Mouse (Mus musculus) ovary, adult 18-20 months (tissue): Measurements from ENCODE around the gene Hvcn1.
"Not testable (repeated sequence)": the region's sequence is repeated elsewhere in the genome, so short reads cannot be mapped to it uniquely, and the experiment has no call there.

ENCODE experiments used
- DNase-seq: peaks from one replicate; pipeline ENCODE4 v3.0.0; 2022; ENCODE audit warnings: low spot score, mixed read lengths

The Hvcn1 gene

DNA sequence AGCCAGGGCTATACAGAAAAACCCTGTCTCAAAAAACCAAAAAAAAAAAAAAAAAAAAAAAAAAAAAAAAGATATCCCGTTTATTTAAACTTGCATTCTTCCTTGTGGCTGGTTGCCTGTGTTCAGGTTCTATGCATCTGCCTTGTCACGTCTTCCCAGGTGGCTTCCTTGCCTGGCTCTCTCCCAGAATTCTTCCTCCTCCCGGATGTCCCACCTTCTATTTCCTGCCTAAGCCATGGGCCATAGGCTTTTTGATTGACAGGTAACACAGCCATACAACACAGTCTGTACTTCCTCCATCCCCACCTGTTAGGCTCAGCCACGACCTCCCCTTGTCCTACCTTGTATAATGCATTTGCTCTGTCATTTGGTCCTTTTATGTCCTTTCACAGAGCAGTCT is at the start of gene Hvcn1:
Hvcn1 (plus strand) TSS at position 330 of the 400 bp plus-strand sequence.
- no peak for DNase-seq

DNA sequence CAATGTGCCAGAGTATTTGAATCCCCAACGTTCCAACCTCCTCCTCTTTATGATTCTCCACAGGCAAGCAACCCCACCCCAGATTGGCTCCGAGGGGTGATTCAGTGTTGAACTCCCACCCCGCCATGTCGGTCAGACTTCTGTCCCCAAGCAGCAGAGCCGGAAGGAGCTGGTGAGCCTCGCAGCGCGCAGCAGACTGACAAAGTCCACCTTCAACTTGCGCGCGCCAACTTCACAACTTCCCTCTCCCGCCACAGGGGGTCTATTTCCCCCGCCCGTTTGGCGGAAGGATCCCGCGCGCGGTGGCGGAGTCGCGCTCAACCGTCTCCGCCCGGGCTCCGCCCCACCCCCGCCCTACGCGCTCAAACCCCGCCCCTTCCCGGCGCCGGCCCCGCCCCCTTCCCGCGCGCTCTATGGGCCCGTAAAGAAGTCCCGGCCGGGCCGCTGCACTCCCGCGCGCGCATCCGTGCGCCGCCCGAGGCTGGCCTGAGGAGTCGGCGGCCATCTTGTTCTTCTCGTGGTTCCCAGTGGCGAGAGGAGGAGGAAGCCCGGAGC is 48.7 kb upstream of the Hvcn1 start, which contains the start of gene Ppp1cc:
Ppp1cc (plus strand) TSS at position 452 of the 555 bp plus-strand sequence.
- peak; percentile 86 for DNase-seq

DNA sequence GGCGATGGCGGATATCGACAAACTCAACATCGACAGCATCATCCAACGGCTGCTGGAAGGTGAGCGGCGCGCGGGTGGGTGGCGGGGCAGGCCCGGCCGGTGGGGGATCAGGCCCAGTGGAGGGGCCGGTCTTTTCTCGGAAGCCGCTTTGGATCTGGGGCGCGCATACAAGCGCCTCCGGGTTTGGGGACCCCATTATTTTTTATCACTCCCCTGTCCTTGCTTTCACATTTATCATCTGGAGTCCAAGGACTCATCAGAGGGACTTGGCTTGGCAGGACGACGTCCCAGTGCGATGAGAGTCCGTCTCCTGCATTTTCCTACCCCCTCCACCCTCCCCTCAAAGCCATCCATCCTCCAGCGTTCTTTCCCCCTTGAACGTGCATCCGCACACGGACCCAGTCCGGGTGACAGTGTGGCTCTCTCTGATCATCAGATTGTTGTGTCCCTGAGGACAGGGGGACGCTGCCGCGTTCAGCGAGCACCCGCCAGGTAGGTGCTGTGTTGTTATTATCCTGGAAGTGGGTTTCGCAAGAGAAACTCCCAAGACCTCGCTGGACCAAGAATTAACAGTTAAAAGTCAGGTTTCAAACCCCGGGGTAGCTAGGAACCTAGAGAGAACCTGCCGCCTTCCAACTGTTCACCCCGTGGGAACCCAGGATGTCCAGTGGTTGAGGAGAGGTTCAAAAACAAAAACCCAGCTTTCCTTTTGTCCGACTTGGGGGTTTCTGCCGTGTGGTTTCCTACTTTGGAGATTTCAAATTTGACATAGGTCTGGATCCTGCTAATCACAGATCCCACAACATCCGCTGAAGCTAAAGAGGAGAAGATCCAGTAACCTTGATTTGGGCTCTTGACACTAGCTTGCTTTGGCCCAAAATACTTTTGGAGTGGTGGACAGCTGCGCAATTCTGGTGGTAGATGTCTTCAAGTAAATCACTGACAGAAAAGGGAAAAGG is 47.8 kb upstream of the Hvcn1 start:
- DNase-seq: no peak

DNA sequence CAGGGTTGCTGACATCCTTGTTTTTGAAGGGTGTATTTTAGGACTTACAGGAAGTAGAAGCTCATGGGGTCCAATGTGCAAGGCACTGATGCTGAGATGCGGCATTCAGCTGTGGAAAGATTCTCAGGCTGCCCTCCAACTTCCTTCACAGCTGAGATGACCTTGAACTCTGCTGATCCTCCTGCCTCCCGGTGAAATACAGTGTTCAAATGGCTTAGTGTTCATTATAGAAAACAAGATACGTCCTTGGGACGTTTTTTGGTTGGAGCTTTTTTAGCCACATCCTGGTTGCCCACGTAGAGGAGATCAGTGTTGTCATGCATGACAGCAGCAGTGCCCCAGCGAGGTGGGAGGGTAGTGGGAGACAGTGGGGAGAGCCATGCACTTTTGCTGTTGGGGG is 43.4 kb upstream of the Hvcn1 start:
- no peak for DNase-seq

GRCm38 (mm10) chr5:122164011-122164410 is 42.6 kb upstream of the Hvcn1 start:
- no peak for DNase-seq

DNA sequence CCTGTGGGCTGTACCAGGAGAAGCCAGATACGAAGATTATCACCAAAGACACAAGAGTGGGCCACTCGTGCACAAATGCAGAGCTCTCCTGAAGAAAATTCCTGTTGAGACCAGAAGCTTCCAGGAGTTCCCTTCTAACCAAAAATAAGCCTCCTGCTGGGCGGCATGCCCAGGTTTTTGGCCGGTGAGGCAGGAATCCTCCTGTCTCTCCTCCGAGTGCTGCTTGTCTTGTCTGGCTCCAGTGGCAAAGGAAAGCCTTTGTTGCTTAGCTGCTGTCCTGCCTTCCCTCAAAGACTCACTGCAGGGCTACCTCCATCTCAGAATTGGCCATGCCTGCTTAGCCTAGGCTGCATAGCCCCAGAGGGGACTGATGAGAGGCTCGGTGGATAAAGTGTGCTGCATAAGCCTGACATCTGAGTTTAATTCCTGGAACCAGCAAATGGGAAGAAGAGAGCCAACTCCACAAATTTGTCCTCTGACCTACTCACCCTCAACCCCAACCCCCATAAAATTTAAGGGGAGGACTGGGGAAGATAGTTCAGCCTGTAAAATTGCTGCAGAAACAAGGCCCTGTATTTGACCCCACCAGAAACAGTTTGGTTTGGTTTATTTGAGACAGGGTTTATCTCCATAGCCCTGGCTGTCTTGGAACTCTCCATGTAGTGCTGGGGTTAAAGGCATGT is 41.2 kb upstream of the Hvcn1 start:
- DNase-seq: no peak

DNA sequence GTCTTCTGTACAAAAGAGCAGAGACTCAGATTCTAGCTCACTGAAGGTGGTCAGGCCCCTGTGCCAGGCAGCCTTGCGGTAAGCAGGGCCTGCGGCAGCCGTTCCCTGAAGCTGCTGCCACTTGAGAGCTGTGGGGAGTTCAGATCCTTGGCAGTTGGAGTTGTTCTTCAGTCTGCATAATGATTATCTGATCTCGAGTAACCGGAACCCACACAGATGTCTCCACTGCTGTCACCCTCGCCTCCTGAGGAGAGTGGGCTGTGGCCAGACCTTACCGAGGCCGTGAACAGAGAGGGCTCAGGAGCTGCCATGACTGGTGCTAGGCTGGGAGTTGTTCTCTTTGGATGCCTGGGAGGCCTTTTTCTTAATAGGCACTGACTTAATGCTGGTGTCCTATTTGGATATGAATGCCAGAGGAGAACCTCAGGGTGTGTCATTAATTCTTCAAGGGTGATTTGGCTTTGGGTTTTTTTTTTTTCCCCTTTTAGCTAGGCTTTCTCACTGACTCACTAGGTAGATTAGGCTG is 39.9 kb upstream of the Hvcn1 start:
- DNase-seq: no peak

- DNase-seq: no peak
These were observed 38.1 kb upstream of the Hvcn1 start for GRCm38 (mm10) chr5:122168344-122169069.

GRCm38 (mm10) chr5:122171058-122171457 is 35.5 kb upstream of the Hvcn1 start:
- no peak for DNase-seq

DNA sequence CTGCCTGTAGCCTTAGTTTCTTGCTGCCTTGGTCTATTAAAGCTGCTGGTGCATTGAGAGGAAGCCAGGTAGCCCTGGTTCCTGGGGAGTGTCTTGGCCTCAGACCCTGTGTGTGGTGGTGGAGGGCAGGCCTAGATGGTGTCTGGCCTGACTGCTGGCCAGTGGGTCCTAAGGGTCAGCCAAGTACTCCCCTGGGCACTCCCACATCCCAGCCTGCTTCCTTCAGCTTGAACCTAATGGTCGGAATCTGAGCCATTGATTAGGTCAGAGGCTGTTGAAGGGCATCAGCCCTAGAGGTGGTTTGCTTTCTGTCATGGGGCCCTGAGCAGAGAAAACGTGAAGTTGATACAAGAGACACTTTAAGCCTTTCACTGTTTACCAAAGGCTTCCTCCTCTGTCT is 31.2 kb upstream of the Hvcn1 start:
- no peak for DNase-seq

GRCm38 (mm10) chr5:122175961-122176360 is 30.6 kb upstream of the Hvcn1 start:
- DNase-seq: no peak

DNA sequence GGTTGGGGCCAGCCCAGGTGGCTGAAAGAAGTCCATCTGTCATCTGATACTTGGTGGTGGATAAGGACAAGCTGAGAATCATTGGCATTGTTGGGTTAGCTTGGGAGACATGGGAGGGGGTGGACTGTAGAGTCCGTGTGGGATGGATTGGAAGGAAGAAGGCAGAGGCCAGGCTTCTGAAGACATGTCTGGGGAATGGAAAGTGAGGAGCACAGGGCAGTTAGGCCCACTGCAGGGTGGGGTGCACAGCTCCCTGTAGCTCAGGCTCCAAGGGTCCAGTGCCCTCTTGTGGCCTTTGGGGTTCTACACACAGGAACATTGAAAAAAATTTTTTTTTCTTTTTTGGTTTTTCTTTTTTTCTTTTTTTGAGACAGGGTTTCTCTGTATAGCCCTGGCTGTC is 30.2 kb upstream of the Hvcn1 start:
- DNase-seq: no peak

DNA sequence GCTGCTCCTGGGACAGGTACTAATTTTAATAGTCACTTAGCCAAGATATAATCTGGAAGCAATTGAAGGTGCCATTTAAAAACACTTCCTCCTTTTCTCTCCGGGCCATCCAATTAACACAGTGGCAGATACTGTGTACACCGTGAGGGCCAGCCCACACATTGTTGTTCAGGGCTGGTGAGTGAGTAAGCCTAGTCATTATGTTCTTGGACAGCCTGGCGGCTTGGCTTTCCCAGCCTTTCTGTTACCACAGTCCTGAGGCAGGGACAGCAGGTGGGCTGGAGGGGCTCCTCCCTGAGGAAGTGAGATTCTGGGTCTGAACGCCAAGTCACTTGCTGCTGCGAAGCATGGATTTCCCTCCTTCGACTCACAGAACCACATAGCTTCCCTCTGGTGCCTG is 26.9 kb upstream of the Hvcn1 start:
- no peak for DNase-seq

DNA sequence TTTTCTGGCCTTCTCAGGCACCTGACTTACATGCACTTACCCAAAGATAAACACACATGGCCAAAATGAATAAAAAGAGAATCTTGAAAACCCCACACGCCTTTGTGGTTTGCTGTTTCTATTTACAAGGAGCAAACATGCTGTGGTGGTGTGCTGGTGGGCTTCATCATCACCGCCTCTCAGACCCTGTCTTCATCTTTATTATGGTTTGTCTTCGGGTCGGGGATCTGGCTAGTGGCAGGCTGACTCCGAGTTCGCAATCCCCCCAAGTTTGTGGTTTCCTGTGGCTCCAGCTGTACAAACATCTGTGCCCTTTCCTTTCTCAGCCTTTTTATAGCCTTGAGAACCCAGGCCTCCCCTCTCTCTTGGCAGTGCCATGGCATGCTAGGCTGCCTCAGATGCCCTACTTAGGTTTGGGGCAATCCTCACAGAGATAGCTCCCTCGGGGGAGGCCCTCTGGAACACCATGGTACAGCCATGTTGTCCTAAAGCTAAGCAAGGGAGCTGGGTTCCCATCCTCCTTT is 22.3 kb upstream of the Hvcn1 start:
- no peak for DNase-seq

DNA sequence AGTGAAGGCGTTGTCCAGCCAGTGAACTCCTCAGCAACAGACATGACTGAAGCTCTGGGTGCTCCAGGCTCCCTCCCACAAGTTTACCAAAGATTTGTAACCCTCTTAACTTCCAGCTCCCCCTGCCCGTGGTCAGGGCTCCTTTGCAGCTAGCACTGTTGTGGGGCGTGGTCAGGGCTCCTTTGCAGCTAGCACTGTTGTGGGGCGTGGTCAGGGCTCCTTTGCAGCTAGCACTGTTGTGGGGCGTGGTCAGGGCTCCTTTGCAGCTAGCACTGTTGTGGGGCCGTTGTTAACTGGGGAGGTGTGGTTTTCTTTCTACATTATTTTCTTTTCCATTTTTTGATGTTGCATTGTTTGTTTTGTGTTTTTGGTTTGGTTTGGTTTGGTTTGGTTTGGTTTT is 21.7 kb upstream of the Hvcn1 start:
- not testable (repeated sequence) for DNase-seq

GRCm38 (mm10) chr5:122189115-122189514 is 17.5 kb upstream of the Hvcn1 start:
- DNase-seq: no peak

DNA sequence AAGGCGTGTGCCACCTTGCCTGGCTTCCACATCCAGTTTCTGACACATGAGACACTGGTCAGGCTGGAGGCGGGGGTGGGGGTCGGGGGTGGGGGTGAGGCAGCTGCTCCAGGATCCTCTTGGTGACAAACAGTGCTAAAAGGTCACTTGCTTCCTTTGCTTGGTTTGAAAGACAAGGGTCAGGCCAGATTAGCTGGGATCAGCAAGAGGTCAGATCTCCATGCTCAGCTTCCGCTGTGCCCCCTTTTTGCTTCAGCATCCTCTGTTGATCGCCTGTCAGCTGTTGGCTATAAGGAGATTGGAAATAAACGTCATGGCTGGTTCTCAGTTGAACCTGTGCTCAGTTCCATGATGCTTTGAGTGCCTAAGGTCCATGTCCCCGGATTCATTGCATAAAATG is 16.1 kb upstream of the Hvcn1 start:
- no peak for DNase-seq

DNA sequence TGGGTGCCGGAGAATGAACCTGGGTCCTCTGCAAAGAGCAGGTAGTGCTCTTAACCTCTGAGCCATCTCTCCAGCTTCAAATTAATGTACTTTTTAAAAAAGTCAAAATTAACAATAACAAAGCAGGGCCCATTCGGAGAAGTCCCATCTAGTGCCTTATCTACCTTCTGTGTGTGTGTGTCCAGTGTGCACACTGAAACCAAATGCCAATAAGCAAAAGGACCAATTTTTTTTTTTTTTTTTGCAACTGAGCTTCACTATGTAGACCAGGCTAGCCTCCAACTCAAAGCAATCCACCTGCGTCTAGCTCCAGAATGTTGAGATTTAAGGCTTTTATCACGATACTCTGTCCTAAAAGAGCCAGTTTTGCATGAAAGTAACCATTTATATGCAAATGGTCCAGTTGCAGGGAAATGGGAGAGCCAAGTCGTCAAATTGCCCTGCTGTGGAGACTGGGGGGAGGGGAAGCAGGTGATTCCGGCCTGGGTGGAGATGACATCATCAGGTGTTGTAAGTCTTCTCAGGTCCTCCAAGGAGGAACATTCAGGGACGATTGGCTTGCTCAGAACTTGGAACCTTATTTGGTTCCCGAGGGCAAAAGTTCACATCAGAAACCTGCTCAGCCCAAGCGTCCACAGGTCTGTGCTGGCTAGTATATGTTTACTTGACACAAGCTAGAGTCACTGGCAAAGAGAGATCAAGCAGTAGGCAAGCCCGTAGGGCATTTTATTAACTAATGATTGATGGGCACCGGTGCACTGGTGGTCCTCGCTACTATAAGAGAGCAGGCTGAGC is 15.1 kb upstream of the Hvcn1 start:
- no peak for DNase-seq

GRCm38 (mm10) chr5:122192347-122192746 is 14.3 kb upstream of the Hvcn1 start:
- no peak for DNase-seq

DNA sequence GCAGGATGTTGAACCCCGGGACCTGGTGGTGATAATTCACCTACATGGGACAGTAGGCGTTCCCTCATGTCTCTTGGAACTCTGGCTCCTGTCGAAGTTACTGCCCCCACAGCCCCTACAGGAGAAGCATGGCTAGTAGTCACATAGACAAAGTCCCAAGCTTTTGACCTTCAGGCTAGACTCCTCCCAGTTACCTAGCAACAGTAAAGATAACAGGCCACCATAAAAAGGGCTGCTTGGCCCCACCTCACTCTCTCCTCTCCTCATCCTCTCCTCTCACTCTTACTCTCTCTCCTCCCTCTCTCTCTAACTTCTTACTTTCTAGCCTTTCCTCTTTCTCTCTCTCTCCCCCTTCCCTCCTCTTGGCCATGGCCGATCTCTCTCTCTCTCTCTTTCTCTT is 5.7 kb upstream of the Hvcn1 start:
- no peak for DNase-seq

DNA sequence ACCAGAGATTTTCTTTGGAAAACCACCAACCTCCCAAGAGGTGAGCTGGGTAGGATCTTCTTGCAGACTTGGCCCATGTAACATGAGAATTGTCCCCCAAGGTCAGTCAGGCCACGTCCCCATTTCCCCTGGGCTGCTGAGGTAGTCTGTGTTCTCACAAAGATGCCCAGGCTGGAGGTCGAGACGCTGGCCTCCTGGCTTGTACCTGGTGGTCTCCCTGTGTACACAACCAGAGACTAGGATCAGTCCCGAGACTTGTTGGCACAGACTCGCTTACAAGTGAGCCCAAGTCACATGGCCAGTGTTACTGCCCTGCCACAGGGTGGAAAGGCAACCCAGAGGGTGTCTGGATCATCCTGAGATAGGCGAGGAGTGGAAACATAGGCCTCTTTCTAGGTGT is 4.7 kb upstream of the Hvcn1 start:
- DNase-seq: no peak
